Mouse (Mus musculus): ENCODE results near the gene Foxo1. TPM values are rescaled to one million over a fixed set of nuclear protein-coding genes. Genes with fewer than 3 reads are reported as not detected.

Gene Foxo1
- polyA plus RNA-seq, 1 experiment from 2014 or later, result 6.9 TPM

- WGBS, result 81% methylated on average over 7 of the region's 7 CpGs
- H3K27ac ChIP-seq, result no peak overlapping the region
- H3K4me3 ChIP-seq (replicated peaks), result no peak overlapping the region
- peaks cover 13% of the 10 kb centered on the region for H3K4me1 ChIP-seq
- H3K9me3 ChIP-seq (replicated peaks), result no peaks in the 10 kb centered on the region
- H3K27me3 ChIP-seq, result no peaks in the 10 kb centered on the region
- no peak overlapping the region for H3K9ac ChIP-seq
- no peak for ATAC-seq (replicated peaks; ENCODE audit: low FRiP score)
- no peaks in the 10 kb centered on the region for H3K36me3 ChIP-seq
- H3K4me2 ChIP-seq, result no peak overlapping the region
Observed at GRCm38 (mm10) chr3:52354203-52354602, 86.1 kb downstream of the Foxo1 start.

GRCm38 (mm10) chr3:52357265-52357953 is 89.3 kb downstream of the Foxo1 start:
- H3K27me3 ChIP-seq, result no peaks in the 10 kb centered on the region
- no peak overlapping the region for H3K4me3 ChIP-seq (replicated peaks)
- H3K9me3 ChIP-seq (replicated peaks), result no peaks in the 10 kb centered on the region
- WGBS, result 84% methylated on average over 15 of the region's 15 CpGs
- H3K36me3 ChIP-seq, result no peaks in the 10 kb centered on the region
- no peak for ATAC-seq (replicated peaks; ENCODE audit: low FRiP score)
- no peak overlapping the region for H3K4me2 ChIP-seq
- H3K4me1 ChIP-seq, result no peaks in the 10 kb centered on the region
- H3K9ac ChIP-seq, result no peak overlapping the region
- H3K27ac ChIP-seq, result no peak overlapping the region

GRCm38 (mm10) chr3:52364576-52364975 is 96.4 kb downstream of the Foxo1 start:
- no peak overlapping the region for H3K27ac ChIP-seq
- no peak overlapping the region for H3K9ac ChIP-seq
- no peaks in the 10 kb centered on the region for H3K36me3 ChIP-seq
- ATAC-seq (replicated peaks; ENCODE audit: low FRiP score), result no peak
- no peak overlapping the region for H3K4me3 ChIP-seq (replicated peaks)
- WGBS, result 82% methylated on average over 6 of the region's 6 CpGs
- H3K27me3 ChIP-seq, result no peaks in the 10 kb centered on the region
- no peaks in the 10 kb centered on the region for H3K9me3 ChIP-seq (replicated peaks)
- no peak overlapping the region for H3K4me2 ChIP-seq
- H3K4me1 ChIP-seq, result no peaks in the 10 kb centered on the region

GRCm38 (mm10) chr3:52369204-52369603 is 101.1 kb downstream of the Foxo1 start:
- no peaks in the 10 kb centered on the region for H3K9me3 ChIP-seq (replicated peaks)
- H3K27ac ChIP-seq, result no peak overlapping the region
- WGBS, result 85% methylated on average over 9 of the region's 9 CpGs
- no peak for ATAC-seq (replicated peaks; ENCODE audit: low FRiP score)
- no peaks in the 10 kb centered on the region for H3K4me1 ChIP-seq
- H3K27me3 ChIP-seq, result no peaks in the 10 kb centered on the region
- no peak overlapping the region for H3K4me3 ChIP-seq (replicated peaks)
- H3K9ac ChIP-seq, result no peak overlapping the region
- H3K36me3 ChIP-seq, result no peaks in the 10 kb centered on the region
- H3K4me2 ChIP-seq, result no peak overlapping the region

- Histone ChIP-seq H3K36me3 (no peaks in the 10 kb centered on the region), H3K27ac (no peak overlapping the region), H3K4me2 (no peak overlapping the region), H3K9ac (no peak overlapping the region), H3K27me3 (no peaks in the 10 kb centered on the region), H3K9me3 (replicated peaks) (no peaks in the 10 kb centered on the region), H3K4me1 (no peaks in the 10 kb centered on the region), H3K4me3 (replicated peaks) (no peak overlapping the region)
- no peak for ATAC-seq (replicated peaks; ENCODE audit: low FRiP score)
- WGBS, result 74% methylated on average over 7 of the region's 7 CpGs
Observed at GRCm38 (mm10) chr3:52369881-52370428, 101.8 kb downstream of the Foxo1 start.

- H3K9ac ChIP-seq, result no peak overlapping the region
- no peaks in the 10 kb centered on the region for H3K27me3 ChIP-seq
- 31% methylated on average over 5 of the region's 5 CpGs for WGBS
- 0 out of 2 replicates have a peak overlapping the region, but pooled peaks have one; percentile 37 for H3K27ac ChIP-seq
- H3K4me2 ChIP-seq, result no peak overlapping the region
- H3K4me3 ChIP-seq (replicated peaks), result no peak overlapping the region
- H3K36me3 ChIP-seq, result no peaks in the 10 kb centered on the region
- H3K4me1 ChIP-seq, result 0 out of 2 replicates have a peak, but pooled peaks cover 4% of the 10 kb centered on the region
- peak; percentile 52; the same call in 1 of the 2 replicates for ATAC-seq (replicated peaks; ENCODE audit: low FRiP score)
- no peaks in the 10 kb centered on the region for H3K9me3 ChIP-seq (replicated peaks)
Observed at GRCm38 (mm10) chr3:52376974-52377373, 108.8 kb downstream of the Foxo1 start.

GRCm38 (mm10) chr3:52383351-52383750 is 115.2 kb downstream of the Foxo1 start:
- Histone ChIP-seq H3K9ac (no peak overlapping the region), H3K9me3 (replicated peaks) (no peaks in the 10 kb centered on the region), H3K4me3 (replicated peaks) (no peak overlapping the region), H3K36me3 (no peaks in the 10 kb centered on the region), H3K27me3 (no peaks in the 10 kb centered on the region), H3K4me1 (no peaks in the 10 kb centered on the region), H3K27ac (no peak overlapping the region), H3K4me2 (no peak overlapping the region)
- 66% methylated on average over 7 of the region's 7 CpGs for WGBS
- ATAC-seq (replicated peaks; ENCODE audit: low FRiP score), result no peak

GRCm38 (mm10) chr3:52386343-52386742 is 118.2 kb downstream of the Foxo1 start:
- WGBS, result 45% methylated on average over 8 of the region's 8 CpGs
- no peaks in the 10 kb centered on the region for H3K9me3 ChIP-seq (replicated peaks)
- H3K4me3 ChIP-seq (replicated peaks), result no peak overlapping the region
- no peak overlapping the region for H3K27ac ChIP-seq
- no peak for ATAC-seq (replicated peaks; ENCODE audit: low FRiP score)
- H3K36me3 ChIP-seq, result no peaks in the 10 kb centered on the region
- no peak overlapping the region for H3K9ac ChIP-seq
- no peak overlapping the region for H3K4me2 ChIP-seq
- H3K4me1 ChIP-seq, result no peaks in the 10 kb centered on the region
- H3K27me3 ChIP-seq, result no peaks in the 10 kb centered on the region

- H3K4me1 ChIP-seq, result no peaks in the 10 kb centered on the region
- H3K4me2 ChIP-seq, result no peak overlapping the region
- WGBS, result 82% methylated on average over 7 of the region's 7 CpGs
- no peak for ATAC-seq (replicated peaks; ENCODE audit: low FRiP score)
- peak overlapping the region; percentile 58 for H3K27ac ChIP-seq
- no peak overlapping the region for H3K4me3 ChIP-seq (replicated peaks)
- no peak overlapping the region for H3K9ac ChIP-seq
- no peaks in the 10 kb centered on the region for H3K9me3 ChIP-seq (replicated peaks)
- H3K27me3 ChIP-seq, result no peaks in the 10 kb centered on the region
- no peaks in the 10 kb centered on the region for H3K36me3 ChIP-seq
Observed at GRCm38 (mm10) chr3:52390321-52390720, 122.2 kb downstream of the Foxo1 start.

GRCm38 (mm10) chr3:52390766-52391665 is 122.9 kb downstream of the Foxo1 start:
- peak overlapping the region; percentile 58 for H3K27ac ChIP-seq
- H3K4me2 ChIP-seq, result no peak overlapping the region
- H3K4me1 ChIP-seq, result no peaks in the 10 kb centered on the region
- no peaks in the 10 kb centered on the region for H3K9me3 ChIP-seq (replicated peaks)
- H3K9ac ChIP-seq, result no peak overlapping the region
- 52% methylated on average over 17 of the region's 17 CpGs for WGBS
- ATAC-seq (replicated peaks; ENCODE audit: low FRiP score), result no peak
- H3K27me3 ChIP-seq, result no peaks in the 10 kb centered on the region
- H3K4me3 ChIP-seq (replicated peaks), result no peak overlapping the region
- H3K36me3 ChIP-seq, result no peaks in the 10 kb centered on the region

- H3K4me1 ChIP-seq, result peaks cover under 1% of the 10 kb centered on the region; the same call in 1 of the 2 replicates
- WGBS, result 71% methylated on average over 6 of the region's 6 CpGs
- H3K27me3 ChIP-seq, result no peaks in the 10 kb centered on the region
- H3K9ac ChIP-seq, result no peak overlapping the region
- no peaks in the 10 kb centered on the region for H3K9me3 ChIP-seq (replicated peaks)
- no peak for ATAC-seq (replicated peaks; ENCODE audit: low FRiP score)
- no peak overlapping the region for H3K4me2 ChIP-seq
- no peak overlapping the region for H3K27ac ChIP-seq
- no peak overlapping the region for H3K4me3 ChIP-seq (replicated peaks)
- no peaks in the 10 kb centered on the region for H3K36me3 ChIP-seq
Observed at GRCm38 (mm10) chr3:52391897-52392296, 123.8 kb downstream of the Foxo1 start.

- Histone ChIP-seq H3K27me3 (no peaks in the 10 kb centered on the region), H3K4me1 (peaks cover 7% of the 10 kb centered on the region; the same call in 1 of the 2 replicates), H3K4me3 (replicated peaks) (no peak overlapping the region), H3K4me2 (no peak overlapping the region), H3K9me3 (replicated peaks) (no peaks in the 10 kb centered on the region), H3K27ac (no peak overlapping the region), H3K9ac (no peak overlapping the region), H3K36me3 (no peaks in the 10 kb centered on the region)
- WGBS, result 83% methylated on average over 2 of the region's 2 CpGs
- no peak for ATAC-seq (replicated peaks; ENCODE audit: low FRiP score)
Observed at GRCm38 (mm10) chr3:52392521-52392920, 124.4 kb downstream of the Foxo1 start.
